Mouse (Mus musculus): ENCODE results near the gene Wdr73.
"Not testable (repeated sequence)": the region's sequence is repeated elsewhere in the genome, so short reads cannot be mapped to it uniquely, and the experiment has no call there.

Gene Wdr73
- long read RNA-seq, experiment 1, partial matches to known transcripts: 0 of 11 reads
- long read RNA-seq, experiment 1, other reads (novel, unspliced or antisense): 3 of 11 reads
- long read RNA-seq, experiment 2, transcript Wdr73-201 (8 exons, 2,114 nt): major isoform, 15 of 26 reads
- long read RNA-seq, experiment 2, transcript Wdr73-205 (7 exons, 2,549 nt): minor isoform, 5 of 26 reads
- long read RNA-seq, experiment 2, partial matches to known transcripts: 0 of 26 reads
- long read RNA-seq, experiment 2, other reads (novel, unspliced or antisense): 6 of 26 reads

- intact Hi-C loops (cut with DNase I): loop anchor here (5.0 kb wide), 1 partner anchor 86 kb away; no protein-coding TSS in a partner anchor
Observed at GRCm38 (mm10) chr7:80900944-80901501, at the start of gene Wdr73. Gene Wdr73 (minus strand): TSS chr7:80901269.

GRCm38 (mm10) chr7:80947445-80948350, 46.6 kb upstream of the Wdr73 start, which contains the start of gene Sec11a:
Gene Sec11a (minus strand): TSS chr7:80947780.
- intact Hi-C loops (cut with DNase I): loop anchor here (5.0 kb wide), 1 partner anchor 45 kb away; the partner anchor contains the start of gene Zfp592

- intact Hi-C loops (cut with DNase I): no loop called here
Observed at GRCm38 (mm10) chr7:80939808-80940207, 38.7 kb upstream of the Wdr73 start.

- intact Hi-C loops (cut with DNase I): not testable (repeated sequence)
Observed at GRCm38 (mm10) chr7:80937304-80937666, 36.2 kb upstream of the Wdr73 start.

GRCm38 (mm10) chr7:80936617-80937303, 35.7 kb upstream of the Wdr73 start:
- intact Hi-C loops (cut with DNase I): not testable (repeated sequence)

- intact Hi-C loops (cut with DNase I): no loop called here
Observed at GRCm38 (mm10) chr7:80935834-80936233, 34.8 kb upstream of the Wdr73 start.

- intact Hi-C loops (cut with DNase I): no loop called here
Observed at GRCm38 (mm10) chr7:80932777-80933176, 31.7 kb upstream of the Wdr73 start.

- intact Hi-C loops (cut with DNase I): no loop called here
Observed at GRCm38 (mm10) chr7:80931618-80932207, 30.6 kb upstream of the Wdr73 start.

- intact Hi-C loops (cut with DNase I): no loop called here
Observed at GRCm38 (mm10) chr7:80923165-80923564, 22.1 kb upstream of the Wdr73 start.

- intact Hi-C loops (cut with DNase I): no loop called here
Observed at GRCm38 (mm10) chr7:80919647-80920008, 18.6 kb upstream of the Wdr73 start.

- intact Hi-C loops (cut with DNase I): no loop called here
Observed at GRCm38 (mm10) chr7:80918982-80919646, 18.0 kb upstream of the Wdr73 start.

- intact Hi-C loops (cut with DNase I): no loop called here
Observed at GRCm38 (mm10) chr7:80917916-80918465, 16.9 kb upstream of the Wdr73 start.

- intact Hi-C loops (cut with DNase I): no loop called here
Observed at GRCm38 (mm10) chr7:80912496-80912895, 11.4 kb upstream of the Wdr73 start.

- intact Hi-C loops (cut with DNase I): no loop called here
Observed at GRCm38 (mm10) chr7:80911053-80911452, 10.0 kb upstream of the Wdr73 start.

GRCm38 (mm10) chr7:80904921-80905515, 3.9 kb upstream of the Wdr73 start, which contains the start of gene Nmb:
Gene Nmb (minus strand): TSS chr7:80905076.
- intact Hi-C loops (cut with DNase I): loop anchor here (5.0 kb wide), 1 partner anchor 82 kb away; no protein-coding TSS in a partner anchor

- intact Hi-C loops (cut with DNase I): loop anchor here (5.0 kb wide), 1 partner anchor 83 kb away; no protein-coding TSS in a partner anchor
Observed at GRCm38 (mm10) chr7:80903625-80904422, 2.8 kb upstream of the Wdr73 start.

- intact Hi-C loops (cut with DNase I): loop anchor here (5.0 kb wide), 1 partner anchor 86 kb away; no protein-coding TSS in a partner anchor
Observed at GRCm38 (mm10) chr7:80901541-80902274, 639 bp upstream of the Wdr73 start.

GRCm38 (mm10) chr7:80897721-80898120, 3.3 kb downstream of the Wdr73 start:
- intact Hi-C loops (cut with DNase I): no loop called here

Measured in adrenal gland (tissue).